Mouse (Mus musculus): Measurements from ENCODE around the gene Rab3gap1. TPM values are rescaled to one million over a fixed set of nuclear protein-coding genes. Genes with fewer than 3 reads are reported as not detected.

The Rab3gap1 gene
- total and polyA plus RNA-seq, 3 experiments = 11.4 to 36.2 (median 34.1) TPM

GRCm38 (mm10) chr1:127899401-127899800 is 30.8 kb downstream of the Rab3gap1 start:
- Histone ChIP-seq H3K4me3 (no peak overlapping the region), H3K9ac (ENCODE audit: low read depth, low read length) (no peak overlapping the region), H3K36me3 (ENCODE audit: control insufficient read depth, insufficient read depth, low read length) (peaks cover 2% of the 10 kb centered on the region), H3K79me2 (replicated peaks; ENCODE audit: control insufficient read depth, insufficient read depth, low read length) (no peaks in the 10 kb centered on the region), H3K27me3 (ENCODE audit: control insufficient read depth, insufficient read depth, low read length) (no peaks in the 10 kb centered on the region), H3K27ac (no peak overlapping the region), H3K4me1 (ENCODE audit: control insufficient read depth, insufficient read depth, low read length) (no peaks in the 10 kb centered on the region)
- DNase-seq = no peak
- TF ChIP-seq EP300 (IDR thresholded peaks at IDR 0.05; ENCODE audit: insufficient read depth, low read depth, low read length) = no peak
- no peak for TF ChIP-seq POLR2A (IDR thresholded peaks at IDR 0.05; ENCODE audit: insufficient read depth, low read depth, low read length)
- TF ChIP-seq CTCF (IDR thresholded peaks at IDR 0.05) = no peak
- intact Hi-C loops (cut with DNase I) = no loop called here
- 38% methylated on average over 1 of the region's 1 CpGs for WGBS

GRCm38 (mm10) chr1:127904774-127905385 is 36.3 kb downstream of the Rab3gap1 start:
- WGBS = 92% methylated on average over 2 of the region's 2 CpGs
- intact Hi-C loops (cut with DNase I) = no loop called here
- Histone ChIP-seq H3K4me1 (ENCODE audit: control insufficient read depth, insufficient read depth, low read length) (no peaks in the 10 kb centered on the region), H3K4me3 (no peak overlapping the region), H3K36me3 (ENCODE audit: control insufficient read depth, insufficient read depth, low read length) (peaks cover 2% of the 10 kb centered on the region), H3K9ac (ENCODE audit: low read depth, low read length) (no peak overlapping the region), H3K27me3 (ENCODE audit: control insufficient read depth, insufficient read depth, low read length) (no peaks in the 10 kb centered on the region), H3K79me2 (replicated peaks; ENCODE audit: control insufficient read depth, insufficient read depth, low read length) (no peaks in the 10 kb centered on the region), H3K27ac (no peak overlapping the region)
- TF ChIP-seq EP300 (IDR thresholded peaks at IDR 0.05; ENCODE audit: insufficient read depth, low read depth, low read length) (no peak), POLR2A (IDR thresholded peaks at IDR 0.05; ENCODE audit: insufficient read depth, low read depth, low read length) (no peak), CTCF (IDR thresholded peaks at IDR 0.05) (no peak)
- DNase-seq = no peak

- no peaks in the 10 kb centered on the region; the same call in 1 of the 2 replicates for H3K36me3 ChIP-seq (ENCODE audit: control insufficient read depth, insufficient read depth, low read length)
- H3K79me2 ChIP-seq (replicated peaks; ENCODE audit: control insufficient read depth, insufficient read depth, low read length) = no peaks in the 10 kb centered on the region
- H3K27me3 ChIP-seq (ENCODE audit: control insufficient read depth, insufficient read depth, low read length) = no peaks in the 10 kb centered on the region
- no peaks in the 10 kb centered on the region for H3K4me1 ChIP-seq (ENCODE audit: control insufficient read depth, insufficient read depth, low read length)
- TF ChIP-seq CTCF (IDR thresholded peaks at IDR 0.05) (no peak), EP300 (IDR thresholded peaks at IDR 0.05; ENCODE audit: insufficient read depth, low read depth, low read length) (no peak), POLR2A (IDR thresholded peaks at IDR 0.05; ENCODE audit: insufficient read depth, low read depth, low read length) (no peak)
- H3K27ac ChIP-seq = no peak overlapping the region
- no peak overlapping the region for H3K4me3 ChIP-seq
- no peak overlapping the region for H3K9ac ChIP-seq (ENCODE audit: low read depth, low read length)
- intact Hi-C loops (cut with DNase I) = loop anchor here (10.0 kb wide), 1 partner anchor 408 kb away; no protein-coding TSS in a partner anchor
- WGBS = 50% methylated on average over 4 of the region's 4 CpGs
- no peak for DNase-seq
Observed at GRCm38 (mm10) chr1:127913116-127913515, 44.5 kb downstream of the Rab3gap1 start.

GRCm38 (mm10) chr1:127915316-127915715 is 46.7 kb downstream of the Rab3gap1 start:
- no peak overlapping the region for H3K9ac ChIP-seq (ENCODE audit: low read depth, low read length)
- H3K36me3 ChIP-seq (ENCODE audit: control insufficient read depth, insufficient read depth, low read length) = no peaks in the 10 kb centered on the region; the same call in none of the 2 replicates
- H3K27ac ChIP-seq = no peak overlapping the region
- intact Hi-C loops (cut with DNase I) = loop anchor here (5.0 to 10.0 kb wide), 2 partner anchors 88 to 411 kb away; no protein-coding TSS in a partner anchor
- no peaks in the 10 kb centered on the region for H3K27me3 ChIP-seq (ENCODE audit: control insufficient read depth, insufficient read depth, low read length)
- no peaks in the 10 kb centered on the region for H3K4me1 ChIP-seq (ENCODE audit: control insufficient read depth, insufficient read depth, low read length)
- no peak for DNase-seq
- no peak overlapping the region for H3K4me3 ChIP-seq
- TF ChIP-seq EP300 (IDR thresholded peaks at IDR 0.05; ENCODE audit: insufficient read depth, low read depth, low read length) (no peak), POLR2A (IDR thresholded peaks at IDR 0.05; ENCODE audit: insufficient read depth, low read depth, low read length) (no peak), CTCF (IDR thresholded peaks at IDR 0.05) (no peak)
- 81% methylated on average over 6 of the region's 6 CpGs for WGBS
- no peaks in the 10 kb centered on the region for H3K79me2 ChIP-seq (replicated peaks; ENCODE audit: control insufficient read depth, insufficient read depth, low read length)

GRCm38 (mm10) chr1:127915802-127916201 is 47.2 kb downstream of the Rab3gap1 start:
- no peak for DNase-seq
- 44% methylated on average over 1 of the region's 1 CpGs for WGBS
- no peaks in the 10 kb centered on the region for H3K79me2 ChIP-seq (replicated peaks; ENCODE audit: control insufficient read depth, insufficient read depth, low read length)
- TF ChIP-seq POLR2A (IDR thresholded peaks at IDR 0.05; ENCODE audit: insufficient read depth, low read depth, low read length) (no peak), EP300 (IDR thresholded peaks at IDR 0.05; ENCODE audit: insufficient read depth, low read depth, low read length) (no peak), CTCF (IDR thresholded peaks at IDR 0.05) (no peak)
- no peaks in the 10 kb centered on the region; the same call in none of the 2 replicates for H3K36me3 ChIP-seq (ENCODE audit: control insufficient read depth, insufficient read depth, low read length)
- intact Hi-C loops (cut with DNase I) = loop anchor here (5.0 to 10.0 kb wide), 2 partner anchors 89 to 411 kb away; no protein-coding TSS in a partner anchor
- H3K9ac ChIP-seq (ENCODE audit: low read depth, low read length) = no peak overlapping the region
- no peaks in the 10 kb centered on the region for H3K4me1 ChIP-seq (ENCODE audit: control insufficient read depth, insufficient read depth, low read length)
- H3K27ac ChIP-seq = no peak overlapping the region
- H3K27me3 ChIP-seq (ENCODE audit: control insufficient read depth, insufficient read depth, low read length) = no peaks in the 10 kb centered on the region
- H3K4me3 ChIP-seq = no peak overlapping the region

- WGBS = 85% methylated on average over 2 of the region's 2 CpGs
- intact Hi-C loops (cut with DNase I) = no loop called here
- H3K4me3 ChIP-seq = no peak overlapping the region
- H3K9ac ChIP-seq (ENCODE audit: low read depth, low read length) = no peak overlapping the region
- DNase-seq = no peak
- no peaks in the 10 kb centered on the region for H3K4me1 ChIP-seq (ENCODE audit: control insufficient read depth, insufficient read depth, low read length)
- peaks cover 4% of the 10 kb centered on the region for H3K36me3 ChIP-seq (ENCODE audit: control insufficient read depth, insufficient read depth, low read length)
- no peaks in the 10 kb centered on the region for H3K79me2 ChIP-seq (replicated peaks; ENCODE audit: control insufficient read depth, insufficient read depth, low read length)
- H3K27ac ChIP-seq = no peak overlapping the region
- no peaks in the 10 kb centered on the region for H3K27me3 ChIP-seq (ENCODE audit: control insufficient read depth, insufficient read depth, low read length)
- TF ChIP-seq POLR2A (IDR thresholded peaks at IDR 0.05; ENCODE audit: insufficient read depth, low read depth, low read length) = no peak
- TF ChIP-seq CTCF (IDR thresholded peaks at IDR 0.05) = no peak
- TF ChIP-seq EP300 (IDR thresholded peaks at IDR 0.05; ENCODE audit: insufficient read depth, low read depth, low read length) = no peak
Observed at GRCm38 (mm10) chr1:127933405-127933804, 64.8 kb downstream of the Rab3gap1 start.

Data from heart, adult 2 months (tissue).